Mouse (Mus musculus) ES-E14 (cell line): ENCODE measurements at regions not wholly inside any gene's neighbourhood (a gene's known extent, or its start where the extent isn't known, plus 50 kb on each side); places are given as distances from the start of the nearest gene placed in this dataset.

ENCODE experiments used
- DNase-seq: peaks from one replicate; pipeline ENCODE4 v3.0.0-alpha.2; 2013; ENCODE audit warnings: low read depth, low spot score
- H3K27ac ChIP-seq: 2 replicates; pipeline ENCODE4 v1.5.1; 2012; ENCODE audit warnings: low read depth, mild to moderate bottlenecking, low read length, moderate library complexity, mixed read lengths; ENCODE audit not compliant: poor library complexity, insufficient read depth, severe bottlenecking
- H3K36me3 ChIP-seq: 2 replicates; pipeline ENCODE4 v1.6.1; 2012; ENCODE audit warnings: mild to moderate bottlenecking, low read length, moderate library complexity, mixed read lengths; ENCODE audit not compliant: control insufficient read depth, poor library complexity, insufficient read depth, severe bottlenecking
- H3K4me1 ChIP-seq, 2 experiments: fragments of 150-350 bp in 1 of 2; sonication (generic) in 1 of 2; 2 replicates each; pipeline ENCODE4 v1.6.1; 2012; ENCODE audit warnings: low read length in 2 of 2, mild to moderate bottlenecking in 1 of 2, mixed read lengths in 1 of 2; ENCODE audit not compliant: control insufficient read depth in 2 of 2, insufficient read depth in 2 of 2, poor library complexity in 1 of 2
- H3K4me3 ChIP-seq, 2 experiments: fragments of 150-350 bp in 1 of 2; sonication (generic) in 1 of 2; 2 replicates each; pipeline ENCODE4 v1.5.1; 2012; ENCODE audit warnings: low read length in 2 of 2, low read depth in 1 of 2, mild to moderate bottlenecking in 1 of 2, mixed read lengths in 1 of 2; ENCODE audit not compliant: insufficient read depth in 1 of 2, poor library complexity in 1 of 2, severe bottlenecking in 1 of 2
- H3K9ac ChIP-seq: 2 replicates; pipeline ENCODE4 v1.6.1; 2012; ENCODE audit warnings: low read depth, mild to moderate bottlenecking, low read length, mixed read lengths; ENCODE audit not compliant: poor library complexity, insufficient read depth, severe bottlenecking
- H3K9me3 ChIP-seq: fragments of 150-350 bp; sonication (generic); 2 replicates; pipeline ENCODE4 v1.6.1; 2012; ENCODE audit warnings: low read depth, mild to moderate bottlenecking, low read length; ENCODE audit not compliant: control insufficient read depth, insufficient read depth
- CHD2 ChIP-seq: IDR thresholded peaks from 2 replicates; pipeline ENCODE4 v1.6.1; 2014; ENCODE audit warnings: mild to moderate bottlenecking, low read depth, low read length, inconsistent platforms
- HCFC1 ChIP-seq: IDR thresholded peaks from 2 replicates; pipeline ENCODE4 v1.6.1; 2012; ENCODE audit warnings: low read length, inconsistent platforms, borderline replicate concordance; ENCODE audit not compliant: insufficient read depth
- MAFK ChIP-seq: IDR thresholded peaks from 2 replicates; pipeline ENCODE4 v1.6.1; 2014; ENCODE audit warnings: mild to moderate bottlenecking, low read depth, low read length, inconsistent platforms; ENCODE audit not compliant: insufficient read depth
- ZC3H11A ChIP-seq: IDR thresholded peaks from 2 replicates; pipeline ENCODE4 v1.6.1; 2012; ENCODE audit warnings: low read depth, mild to moderate bottlenecking, inconsistent platforms, low read length, borderline replicate concordance
- ZNF384 ChIP-seq: IDR thresholded peaks from 2 replicates; pipeline ENCODE4 v1.6.1; 2012; ENCODE audit warnings: low read depth, low read length, inconsistent platforms
- in situ Hi-C, 2 experiments: fragments of 600-800 bp; cut with MboI; formaldehyde crosslinking; loops; one replicate each; pipeline ENCODE4 v1.15.1; 2025; ENCODE audit warnings: low sequenced_read_pairs in 2 of 2, inconsistent platforms in 1 of 2; ENCODE audit not compliant: unreplicated experiment in 2 of 2

- in situ Hi-C loops, result no loop called here
- no peak for DNase-seq
- no peaks in the 10 kb centered on the region for H3K4me1 ChIP-seq
- H3K4me3 ChIP-seq, result no peak overlapping the region
- H3K36me3 ChIP-seq, result no peaks in the 10 kb centered on the region
- no peak overlapping the region for H3K27ac ChIP-seq
- no peak for TF ChIP-seq ZNF384
- TF ChIP-seq HCFC1, result no peak
- TF ChIP-seq ZC3H11A, result no peak
- TF ChIP-seq CHD2, result no peak
- no peak for TF ChIP-seq MAFK
- H3K9ac ChIP-seq, result no peak overlapping the region
- no peaks in the 10 kb centered on the region for H3K9me3 ChIP-seq
These were observed 587.2 kb upstream of the Galntl6 start for GRCm38 (mm10) chr8:59499618-59500017.

GRCm38 (mm10) chr8:59491392-59491791 is 579.0 kb upstream of the Galntl6 start:
- TF ChIP-seq CHD2 (no peak), ZC3H11A (no peak), MAFK (no peak), ZNF384 (no peak), HCFC1 (no peak)
- no peak for DNase-seq

GRCm38 (mm10) chr8:59478257-59478656 is 565.8 kb upstream of the Galntl6 start:
- Histone ChIP-seq H3K27ac (no peak overlapping the region), H3K36me3 (no peaks in the 10 kb centered on the region), H3K4me3 (no peak overlapping the region), H3K9me3 (no peaks in the 10 kb centered on the region), H3K9ac (no peak overlapping the region), H3K4me1 (no peaks in the 10 kb centered on the region)
- TF ChIP-seq ZNF384 (no peak), CHD2 (no peak), ZC3H11A (no peak), MAFK (no peak), HCFC1 (no peak)
- in situ Hi-C loops, result no loop called here
- peak; percentile 21 for DNase-seq

More at GRCm38 (mm10) chr8:59491392-59491791, 579.0 kb upstream of the Galntl6 start:
- in situ Hi-C loops, result no loop called here
- Histone ChIP-seq H3K4me3 (no peak overlapping the region), H3K36me3 (no peaks in the 10 kb centered on the region), H3K9ac (no peak overlapping the region), H3K9me3 (no peaks in the 10 kb centered on the region), H3K27ac (no peak overlapping the region), H3K4me1 (no peaks in the 10 kb centered on the region)

- no peak overlapping the region for H3K4me3 ChIP-seq
- H3K4me1 ChIP-seq, result no peaks in the 10 kb centered on the region
- no peak for DNase-seq
- no peak overlapping the region for H3K27ac ChIP-seq
- H3K9ac ChIP-seq, result no peak overlapping the region
- no peaks in the 10 kb centered on the region for H3K36me3 ChIP-seq
- in situ Hi-C loops, result no loop called here
- H3K9me3 ChIP-seq, result no peaks in the 10 kb centered on the region
- no peak for TF ChIP-seq ZC3H11A
- no peak for TF ChIP-seq ZNF384
These were observed 561.8 kb upstream of the Galntl6 start for GRCm38 (mm10) chr8:59474195-59474594.

- no peak for TF ChIP-seq ZNF384
- no peak for TF ChIP-seq HCFC1
- TF ChIP-seq ZC3H11A, result no peak
- no peak for TF ChIP-seq CHD2
- TF ChIP-seq MAFK, result no peak
- in situ Hi-C loops, result no loop called here
- no peak for DNase-seq
These were observed 536.2 kb upstream of the Galntl6 start for GRCm38 (mm10) chr8:59448622-59449021.

More at GRCm38 (mm10) chr8:59448622-59449021, 536.2 kb upstream of the Galntl6 start:
- H3K27ac ChIP-seq, result no peak overlapping the region
- no peaks in the 10 kb centered on the region for H3K36me3 ChIP-seq
- no peak overlapping the region for H3K4me3 ChIP-seq
- no peaks in the 10 kb centered on the region for H3K9me3 ChIP-seq
- H3K9ac ChIP-seq, result no peak overlapping the region
- no peaks in the 10 kb centered on the region for H3K4me1 ChIP-seq
